Comparison of ENCODE assay signal across 9 mouse cellular contexts in the genomic region with DNA sequence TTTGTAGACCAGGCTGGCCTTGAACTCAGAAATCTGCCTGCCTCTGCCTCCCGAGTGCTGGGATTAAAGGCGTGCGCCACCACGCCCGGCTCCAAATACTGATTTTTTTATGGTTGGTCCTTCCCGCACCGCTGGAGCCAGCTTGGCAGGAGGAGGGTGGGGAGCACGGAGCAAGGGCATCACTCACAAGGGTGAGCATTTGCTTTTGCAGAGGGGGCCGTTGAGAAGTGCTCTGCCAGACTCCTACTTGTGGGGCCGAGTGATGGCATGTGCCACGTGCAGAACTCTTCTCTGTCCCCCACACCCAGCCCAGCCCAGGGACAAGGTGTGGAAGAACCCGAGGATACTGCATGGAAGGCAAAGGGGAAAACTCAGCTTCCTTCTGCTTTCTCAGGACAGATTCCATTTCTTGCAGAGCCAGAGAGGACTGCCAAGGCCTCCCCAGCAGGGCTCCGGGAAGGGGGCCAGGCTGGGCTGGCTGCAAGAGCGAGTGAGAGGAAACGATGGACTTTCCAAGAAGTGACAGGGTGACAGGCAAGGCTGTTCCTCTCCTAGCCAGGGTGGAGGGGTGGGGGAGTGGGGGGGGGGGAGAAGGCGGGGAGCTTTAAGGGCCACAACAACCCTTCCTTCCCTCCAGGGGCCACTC. TPM values are rescaled to one million over a fixed set of nuclear protein-coding genes. Genes with fewer than 3 reads are reported as not detected.
DNase-seq lines count a peak whose midpoint lies in the region; ATAC-seq lines count a peak whose summit lies in the region.
"Had no signal": no experiment of that assay in that cellular context is flagged by ENCODE, and none has a peak within 500 bp of the region (broad histone marks: within the 10 kb centered on the region; RNA-seq: fewer than 3 reads in every experiment).

No protein-coding gene starts in this region.

- no peak overlapping the region for H3K27ac ChIP-seq in kidney, embryonic 15.5 days

- H3K36me3 ChIP-seq in kidney, embryonic 15.5 days = peaks cover 53% of the 10 kb centered on the region

- H3K4me2 ChIP-seq in kidney, embryonic 15.5 days = no peak overlapping the region
- H3K4me2 ChIP-seq: limb, embryonic 13.5 days had no signal

- no peak for ATAC-seq in kidney, embryonic 15.5 days (replicated peaks; ENCODE audit: low FRiP score)
- no peak for ATAC-seq in erythroid progenitor cell, adult 5-6 weeks (replicated peaks; ENCODE audit: low FRiP score, poor library complexity, severe bottlenecking)

- H3K9ac ChIP-seq in kidney, embryonic 15.5 days = no peak overlapping the region
- H3K9ac ChIP-seq: limb, embryonic 13.5 days had no signal

- no peaks in the 10 kb centered on the region for H3K27me3 ChIP-seq in kidney, embryonic 15.5 days
- H3K27me3 ChIP-seq: limb, embryonic 13.5 days had no signal

- no peaks in the 10 kb centered on the region for H3K4me1 ChIP-seq in kidney, embryonic 15.5 days

- peak; percentile 51 for DNase-seq in kidney, adult 11 months
- peak; percentile 47 for DNase-seq in brain, embryonic 18.5 days (ENCODE audit: low read depth, low spot score)
- DNase-seq in gastrocnemius, adult 8-10 months (ENCODE audit: low spot score in 2 of 2) = peak; percentile 80 to 88
- peak; percentile 81 for DNase-seq in kidney, postnatal 10 days
- peak; percentile 47 for DNase-seq in lung, postnatal 25 days (ENCODE audit: low spot score)
- no peak for DNase-seq in T-cell, adult 2 months (ENCODE audit: low spot score)

- H3K4me3 ChIP-seq in kidney, embryonic 15.5 days (replicated peaks) = no peak overlapping the region
- H3K4me3 ChIP-seq: limb, embryonic 13.5 days had no signal

- WGBS in kidney, embryonic 15.5 days = 87% methylated on average over 16 of the region's 16 CpGs

- no peaks in the 10 kb centered on the region for H3K9me3 ChIP-seq in kidney, embryonic 15.5 days (replicated peaks)
- H3K9me3 ChIP-seq: limb, embryonic 13.5 days had no signal

RNA-seq across cellular contexts. Expression of gene AI413582, which starts 9.0 kb away (rescaled TPM):
- 14.1 and 17.3 TPM in 2 replicates for polyA plus RNA-seq in kidney, embryonic 15.5 days (2015; fragmentation: Nextera tagmentation; extraction: Ambion mirVana)
- total RNA-seq in gastrocnemius, adult 8-10 months (2022) = 1 to 10 TPM; 1.7 to 3.9 (median 2.8) TPM
- 2.9 and 6.8 TPM in 2 replicates for total RNA-seq in erythroid progenitor cell, adult 5-6 weeks (2015; ENCODE audit: low replicate concordance)
- total RNA-seq in erythroid progenitor cell, adult 5-6 weeks (2017; ENCODE audit: low replicate concordance) = 3.1 and 14.1 TPM in 2 replicates

RNA-seq across cellular contexts. Expression of gene Hmga1, which starts 18.3 kb away (rescaled TPM):
- polyA plus RNA-seq in kidney, embryonic 15.5 days (2015; fragmentation: Nextera tagmentation; extraction: Ambion mirVana) = 250 and 269 TPM in 2 replicates
- 10 to 100 TPM; 27.6 to 34.9 (median 31.9) TPM for total RNA-seq in gastrocnemius, adult 8-10 months (2022)
- total RNA-seq in erythroid progenitor cell, adult 5-6 weeks (2015; ENCODE audit: low replicate concordance) = 40.7 and 57.7 TPM in 2 replicates
- total RNA-seq in erythroid progenitor cell, adult 5-6 weeks (2017; ENCODE audit: low replicate concordance) = 21.2 and 30.6 TPM in 2 replicates

RNA-seq across cellular contexts. Expression of gene Nudt3, which starts 48.7 kb away (rescaled TPM):
- 75.2 and 81.5 TPM in 2 replicates for polyA plus RNA-seq in kidney, embryonic 15.5 days (2015; fragmentation: Nextera tagmentation; extraction: Ambion mirVana)
- 100 to 1,000 TPM; 260 to 347 (median 290) TPM for total RNA-seq in gastrocnemius, adult 8-10 months (2022)
- total RNA-seq in erythroid progenitor cell, adult 5-6 weeks (2015; ENCODE audit: low replicate concordance) = 11.3 and 21.6 TPM in 2 replicates
- 20.7 and 43.1 TPM in 2 replicates for total RNA-seq in erythroid progenitor cell, adult 5-6 weeks (2017; ENCODE audit: low replicate concordance)

RNA-seq across cellular contexts. Expression of gene Grm4, which starts 53.4 kb away (rescaled TPM):
- 1.0 and 1.2 TPM in 2 replicates for polyA plus RNA-seq in kidney, embryonic 15.5 days (2015; fragmentation: Nextera tagmentation; extraction: Ambion mirVana)
- total RNA-seq in gastrocnemius, adult 8-10 months (2022) = under 1 TPM in 1 of 4 experiments, not detected in 3; 0.11 TPM
- total RNA-seq in erythroid progenitor cell, adult 5-6 weeks (2015; ENCODE audit: low replicate concordance) = not detected in 2 replicates
- total RNA-seq in erythroid progenitor cell, adult 5-6 weeks (2017; ENCODE audit: low replicate concordance) = not detected in 2 replicates

Comparison
In these comparisons a context has a peak if more than half of its experiments do, and no peak if none do; other contexts are left out.
1. RNA of gene Nudt3, which starts 48.7 kb away (total RNA-seq): 260 to 347 TPM in gastrocnemius, adult 8-10 months; 11.3 to 43.1 TPM in erythroid progenitor cell, adult 5-6 weeks; every median in the first group is over 4 times any median in the second.